Mouse (Mus musculus): ENCODE measurements around the gene Notum.
"Not testable (repeated sequence)": the region's sequence is repeated elsewhere in the genome, so short reads cannot be mapped to it uniquely, and the experiment has no call there.

The Notum gene

DNA sequence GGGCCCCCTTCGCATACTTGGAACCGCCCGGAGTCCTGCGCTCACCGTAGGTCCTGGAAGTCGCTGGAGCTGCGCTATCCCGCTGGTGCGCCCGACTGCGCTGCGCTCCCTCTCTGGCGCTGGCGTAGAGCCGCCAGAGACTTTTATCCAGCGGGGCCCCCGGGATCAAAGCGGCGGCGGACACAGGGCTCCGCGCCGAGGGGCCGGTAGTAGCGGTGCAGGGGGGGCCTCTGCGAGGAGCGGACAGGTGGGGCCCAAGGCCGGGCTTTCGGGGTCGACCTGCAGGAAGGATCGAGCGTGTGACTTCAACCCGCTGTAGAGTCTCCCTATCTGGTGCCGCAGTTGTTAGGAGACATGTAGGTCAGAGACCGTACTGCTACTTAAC is at the start of gene Notum:
Notum (minus strand) TSS at position 100 of the 385 bp plus-strand sequence.
- DNase-seq (ENCODE audit: low spot score), result no peak

DNA sequence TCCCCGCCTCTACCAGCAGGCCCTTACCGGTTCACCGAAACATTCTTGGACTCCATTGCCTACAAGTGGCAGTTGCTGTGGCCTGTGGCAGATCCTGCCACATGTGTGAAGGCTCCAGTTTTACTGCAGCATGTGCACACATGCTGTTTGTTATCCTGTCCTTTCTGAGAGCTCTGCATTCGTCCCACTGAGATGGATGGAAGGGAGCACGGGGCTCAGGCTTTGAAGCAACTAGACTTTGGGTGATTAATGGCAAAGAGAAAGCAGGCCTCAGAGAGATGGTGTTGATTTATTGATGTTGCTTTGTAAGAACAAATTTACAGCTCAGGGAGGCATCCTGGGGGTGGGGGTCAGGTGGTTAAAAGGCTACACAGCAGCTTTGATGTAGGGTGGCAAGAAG is 49.7 kb upstream of the Notum start:
- DNase-seq (ENCODE audit: low spot score), result no peak

DNA sequence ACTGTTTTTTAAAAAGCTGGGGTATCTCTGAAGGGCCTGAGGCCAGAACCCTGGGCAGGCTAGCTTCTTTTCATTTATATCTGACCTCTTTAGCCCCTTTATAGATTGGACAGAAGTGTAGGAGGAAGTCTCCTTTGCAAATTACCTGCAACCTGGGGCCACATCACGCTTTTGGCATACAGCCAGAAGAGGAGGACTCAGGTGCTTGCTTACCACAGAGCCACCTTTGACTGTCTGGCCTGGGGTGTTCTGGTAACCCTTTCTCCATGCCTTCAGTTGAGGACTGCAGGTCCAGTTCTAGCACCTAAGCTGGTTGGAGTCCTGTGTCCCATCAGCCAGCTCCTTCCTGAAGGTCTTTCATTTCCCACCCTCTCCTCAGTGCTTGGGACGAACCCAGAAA is 48.6 kb upstream of the Notum start:
- no peak for DNase-seq (ENCODE audit: low spot score)

DNA sequence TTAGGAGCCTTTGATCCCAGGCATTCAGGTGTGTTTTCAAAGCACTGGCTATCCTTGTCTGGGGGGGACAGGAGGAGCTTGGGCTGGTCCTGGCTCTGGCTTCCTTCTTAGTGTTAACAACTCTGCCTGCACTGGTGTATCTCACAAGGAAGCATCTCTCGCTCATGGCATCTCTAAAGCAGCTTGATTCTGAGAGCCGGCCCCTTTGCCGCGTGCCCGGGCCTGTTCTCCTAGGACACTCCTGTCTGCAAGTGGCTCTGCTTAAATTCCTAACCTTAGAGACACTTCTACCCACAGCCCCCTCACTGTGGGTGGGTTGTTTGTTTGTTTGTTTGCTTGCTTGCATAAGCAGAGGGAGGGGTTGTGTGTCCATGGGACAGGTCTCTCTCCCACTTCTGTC is 47.0 kb upstream of the Notum start:
- no peak for DNase-seq (ENCODE audit: low spot score)

DNA sequence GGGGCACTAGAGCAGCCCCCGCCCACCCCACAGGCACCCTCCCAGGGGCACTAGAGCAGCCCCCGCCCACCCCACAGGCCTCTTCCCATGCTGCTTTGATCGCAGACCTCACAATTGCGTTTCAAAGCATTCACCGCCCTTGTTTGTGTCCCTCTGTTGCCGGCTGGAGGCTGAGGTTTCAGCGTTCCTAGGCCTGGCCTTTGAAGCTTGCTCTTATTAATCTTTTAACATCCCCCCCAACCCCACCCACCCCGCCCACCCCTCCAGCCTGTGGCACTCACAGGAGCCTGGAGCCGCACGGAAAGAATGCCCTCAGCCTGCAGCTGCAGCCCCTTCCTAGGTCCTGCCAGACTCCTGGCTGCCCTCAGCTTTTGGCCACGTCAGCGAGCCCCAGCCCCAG is 46.2 kb upstream of the Notum start:
- DNase-seq (ENCODE audit: low spot score), result no peak

DNA sequence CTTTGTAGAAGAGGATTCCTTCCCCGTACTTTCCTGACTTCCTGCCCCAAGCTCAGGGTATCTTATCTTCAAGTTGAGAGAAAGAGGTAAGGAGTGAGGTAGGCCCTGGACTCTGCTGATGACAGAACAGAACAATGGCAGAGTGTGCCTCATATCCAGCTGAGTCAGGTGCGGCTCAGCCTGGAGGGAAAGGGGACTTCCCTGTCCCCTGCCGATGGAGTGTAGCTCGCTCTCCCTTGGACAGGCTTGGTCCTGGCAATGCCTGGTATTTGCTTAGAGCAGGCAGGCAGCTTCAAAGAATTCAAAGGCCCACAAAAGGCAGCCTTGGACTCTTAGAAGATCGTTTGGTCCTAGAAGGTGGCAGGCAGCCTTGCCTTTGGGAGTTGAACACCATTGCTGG is 45.1 kb upstream of the Notum start:
- no peak for DNase-seq (ENCODE audit: low spot score)

DNA sequence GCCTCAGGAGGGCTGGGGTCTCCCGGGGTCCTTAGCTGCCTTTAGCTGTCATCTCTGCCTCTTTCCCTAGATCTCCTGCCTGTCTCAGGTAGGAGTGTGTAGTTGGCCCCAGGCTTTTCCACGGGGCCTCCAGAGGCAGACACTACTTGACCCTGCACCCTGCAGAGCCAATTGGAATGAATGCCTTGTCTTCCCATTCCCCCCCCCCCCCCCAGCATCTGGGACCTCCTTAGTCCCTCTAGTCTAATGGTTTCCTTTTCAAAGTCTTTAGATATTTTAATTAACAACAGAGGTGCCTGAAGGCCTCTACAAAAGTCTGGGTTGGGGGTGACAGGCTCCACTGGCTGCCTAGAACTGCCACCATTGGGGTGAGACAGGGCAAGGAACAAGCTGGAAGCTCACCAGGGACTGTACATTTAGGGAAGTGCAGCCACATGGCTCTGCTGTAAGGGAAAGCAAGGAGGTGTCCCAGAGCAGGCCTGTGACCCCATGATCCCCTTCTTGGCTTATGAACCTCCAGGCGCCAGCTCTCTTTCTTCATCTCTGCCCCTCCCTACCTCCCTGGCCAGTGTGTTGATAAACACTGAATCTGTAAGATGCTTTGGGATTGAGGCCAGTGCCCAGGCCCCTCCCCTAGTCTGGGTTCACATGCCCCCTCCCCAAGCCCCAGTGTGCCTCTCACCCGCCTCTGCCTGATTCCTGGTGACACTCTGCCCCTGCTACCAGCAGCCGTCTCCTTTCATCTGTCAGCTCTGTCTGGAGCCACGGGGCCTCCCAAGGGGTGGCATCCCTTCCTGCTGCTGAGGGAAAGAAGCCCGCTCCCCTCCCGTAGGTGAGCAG is 43.7 kb upstream of the Notum start:
- DNase-seq (ENCODE audit: low spot score), result no peak

DNA sequence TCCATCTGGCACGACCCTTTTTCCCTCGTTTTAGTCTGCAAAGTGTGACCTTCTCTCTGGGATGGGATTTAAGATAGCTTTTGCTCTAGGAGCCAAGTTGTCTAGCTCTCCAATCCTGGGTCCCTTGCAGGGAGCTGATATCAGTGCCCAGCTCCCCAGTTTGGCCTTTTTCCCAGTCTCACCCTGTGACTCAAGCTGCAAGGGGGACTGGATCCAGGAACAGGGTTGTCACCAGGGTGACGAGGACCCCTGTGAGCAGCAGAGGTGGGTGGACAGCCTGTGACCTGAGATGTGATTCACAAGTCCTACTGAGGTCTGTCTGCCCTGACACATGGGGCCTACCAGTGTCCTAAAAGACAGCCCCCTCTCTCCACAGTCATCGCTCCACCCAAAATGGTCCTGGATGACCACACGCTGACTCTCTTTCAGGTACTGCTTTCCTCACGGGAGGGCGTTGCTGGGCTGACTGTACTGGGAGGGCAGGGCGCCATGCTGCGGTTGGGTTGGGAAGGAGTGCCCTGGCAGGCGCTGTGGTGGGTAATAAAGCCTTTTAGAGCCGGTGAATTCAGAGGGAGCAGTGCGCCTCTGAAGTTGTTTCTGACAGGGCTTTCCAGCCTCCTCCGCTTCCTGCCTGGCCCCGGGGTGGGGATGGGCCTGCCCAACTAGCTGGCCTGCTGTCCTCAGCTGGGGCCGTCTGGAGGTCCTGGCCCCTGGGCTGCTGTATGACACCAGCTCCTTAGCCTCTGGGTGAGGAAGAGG is 42.9 kb upstream of the Notum start:
- no peak for DNase-seq (ENCODE audit: low spot score)

DNA sequence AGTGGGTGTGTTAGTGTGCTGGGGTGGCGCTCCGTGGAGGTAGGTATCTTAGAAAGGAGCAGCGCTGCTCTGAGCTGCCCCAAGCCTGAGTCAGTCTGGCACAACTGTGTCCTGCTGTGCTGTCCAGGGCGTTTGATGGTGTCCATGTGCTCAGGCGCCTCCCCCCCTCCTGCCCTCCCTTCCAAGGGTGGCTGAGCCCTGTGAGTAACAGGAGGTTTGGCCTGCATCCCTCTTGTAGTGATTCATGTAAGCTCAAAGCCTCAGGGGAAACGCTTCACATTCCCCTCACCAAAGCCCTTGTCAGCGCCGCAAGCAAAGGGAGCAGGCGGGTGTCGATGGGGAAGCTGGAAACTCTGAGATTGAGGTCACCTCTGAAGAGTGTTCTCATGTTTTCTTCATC is 36.8 kb upstream of the Notum start:
- no peak for DNase-seq (ENCODE audit: low spot score)

DNA sequence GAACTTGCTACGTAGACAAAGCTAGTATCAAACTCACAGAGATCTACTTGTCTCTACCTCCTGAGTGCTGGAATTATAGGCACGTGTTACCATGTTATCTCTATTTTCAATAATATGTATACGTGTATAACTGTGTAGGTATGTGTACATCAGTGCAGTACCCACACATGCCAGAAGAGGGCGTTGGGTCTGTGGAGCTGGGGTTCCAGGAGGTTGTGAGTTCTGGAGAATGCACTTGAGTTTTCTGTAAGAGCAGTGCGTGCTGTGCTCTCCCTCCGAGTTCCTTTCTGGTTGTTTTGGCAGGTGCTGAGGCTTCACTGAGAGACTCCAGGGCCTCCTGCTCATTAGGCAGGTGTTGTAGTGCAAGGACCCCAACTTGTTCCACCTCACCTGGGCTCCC is 35.6 kb upstream of the Notum start:
- DNase-seq (ENCODE audit: low spot score), result no peak

DNA sequence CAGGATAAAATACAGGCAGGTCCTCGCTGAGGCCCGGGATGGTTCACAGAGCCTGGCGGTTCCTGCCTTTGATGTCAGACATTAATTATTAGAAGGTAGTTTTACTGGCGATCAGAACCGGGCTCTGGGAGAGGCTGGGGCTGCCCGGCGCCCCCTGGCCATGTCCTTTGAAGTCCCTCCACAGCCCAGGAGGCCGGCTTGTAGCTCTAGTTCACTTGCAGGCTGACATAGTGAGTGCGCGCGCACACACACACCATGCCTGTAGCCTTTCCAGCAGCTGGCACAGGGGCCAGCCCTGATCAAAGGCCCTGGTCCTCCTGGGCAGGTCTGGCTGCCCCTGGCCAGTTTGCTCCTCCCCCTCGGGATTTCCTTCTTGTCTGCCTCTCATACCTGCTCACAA is 34.7 kb upstream of the Notum start:
- DNase-seq (ENCODE audit: low spot score), result no peak

DNA sequence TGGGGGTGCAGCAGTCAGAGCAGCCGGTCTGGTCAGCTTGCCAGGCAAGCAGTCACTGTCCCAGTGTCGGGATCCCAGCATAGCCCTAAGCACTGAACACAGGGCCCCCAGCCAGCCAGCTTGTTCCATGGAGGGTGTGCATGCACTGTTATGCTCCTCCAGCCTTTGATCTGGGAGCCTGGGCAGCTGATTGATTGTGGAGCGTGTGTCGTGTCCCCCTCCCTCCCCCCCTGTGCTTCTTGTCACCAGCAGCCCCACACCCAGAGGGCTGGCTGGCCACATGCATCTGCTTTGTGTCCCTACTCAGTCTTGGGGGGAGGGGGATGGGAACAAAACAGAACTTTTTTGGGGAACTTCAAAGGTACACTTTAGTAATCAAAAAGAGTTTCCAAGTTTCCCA is 34.2 kb upstream of the Notum start:
- no peak for DNase-seq (ENCODE audit: low spot score)

DNA sequence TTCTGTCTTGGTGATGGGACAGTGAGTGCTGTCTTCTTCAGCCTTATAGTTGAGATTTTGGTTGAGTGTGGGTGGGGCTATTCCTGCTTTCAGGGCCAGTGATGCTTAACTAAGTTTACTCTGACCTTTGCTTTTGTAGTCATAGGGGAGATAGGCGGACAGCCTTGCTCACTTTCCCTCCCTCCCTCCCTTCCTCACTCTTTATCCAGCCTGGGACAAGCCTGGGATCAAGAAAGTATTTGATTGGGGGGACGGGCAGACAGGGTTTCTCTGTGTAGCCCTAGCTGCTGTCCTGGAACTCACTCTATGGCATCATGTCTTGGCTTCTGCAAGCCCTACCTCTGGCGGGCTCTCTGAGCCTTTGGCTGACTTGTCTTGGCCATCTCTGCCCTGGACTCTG is 32.5 kb upstream of the Notum start:
- DNase-seq (ENCODE audit: low spot score), result no peak

DNA sequence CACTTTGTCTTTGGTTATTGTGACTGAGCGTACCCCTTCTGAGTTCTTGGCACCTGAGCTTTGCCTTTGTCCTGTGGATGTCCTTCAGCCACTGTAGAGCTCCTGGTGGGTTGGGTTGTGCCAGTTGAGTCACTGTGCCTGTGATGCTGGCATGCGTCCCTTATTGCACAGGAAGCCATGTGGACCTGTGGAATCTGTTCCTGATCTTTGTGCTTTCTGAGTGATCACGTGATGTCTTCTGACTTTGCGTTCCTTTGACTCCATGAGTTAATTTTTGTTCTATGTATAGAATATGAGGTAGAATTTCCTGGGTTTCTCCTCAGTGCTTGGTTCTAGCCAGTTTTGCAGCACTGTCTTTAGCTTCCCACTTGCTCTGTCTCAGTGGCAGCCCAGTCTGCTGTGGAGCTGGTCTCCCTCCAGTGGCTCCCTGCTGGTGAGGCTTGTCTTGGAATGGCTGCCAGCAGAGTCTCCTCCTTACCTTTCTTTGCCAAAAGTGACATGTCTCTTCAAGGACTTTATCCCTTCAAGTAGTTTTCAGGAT is 31.6 kb upstream of the Notum start:
- DNase-seq (ENCODE audit: low spot score), result no peak

DNA sequence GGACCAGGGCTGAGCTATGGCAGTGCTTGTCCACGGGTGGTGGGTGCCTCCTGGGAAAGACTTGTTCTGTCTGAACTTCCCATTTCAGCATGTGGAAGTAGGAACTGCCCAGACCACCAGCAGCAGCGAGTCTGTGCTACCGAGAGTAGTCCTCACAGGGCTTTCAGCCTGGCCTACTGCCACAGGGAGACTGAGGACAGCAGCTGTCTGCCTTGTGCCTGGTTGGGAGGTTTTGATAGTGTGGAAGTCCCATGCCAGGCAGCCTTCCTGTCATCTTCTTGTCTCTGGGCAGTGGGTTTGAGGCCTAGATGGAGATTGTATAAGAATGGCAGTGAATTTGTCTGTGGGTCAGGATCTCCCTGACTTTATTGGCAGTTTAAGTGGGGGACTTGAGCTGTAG is 28.4 kb upstream of the Notum start:
- no peak for DNase-seq (ENCODE audit: low spot score)

DNA sequence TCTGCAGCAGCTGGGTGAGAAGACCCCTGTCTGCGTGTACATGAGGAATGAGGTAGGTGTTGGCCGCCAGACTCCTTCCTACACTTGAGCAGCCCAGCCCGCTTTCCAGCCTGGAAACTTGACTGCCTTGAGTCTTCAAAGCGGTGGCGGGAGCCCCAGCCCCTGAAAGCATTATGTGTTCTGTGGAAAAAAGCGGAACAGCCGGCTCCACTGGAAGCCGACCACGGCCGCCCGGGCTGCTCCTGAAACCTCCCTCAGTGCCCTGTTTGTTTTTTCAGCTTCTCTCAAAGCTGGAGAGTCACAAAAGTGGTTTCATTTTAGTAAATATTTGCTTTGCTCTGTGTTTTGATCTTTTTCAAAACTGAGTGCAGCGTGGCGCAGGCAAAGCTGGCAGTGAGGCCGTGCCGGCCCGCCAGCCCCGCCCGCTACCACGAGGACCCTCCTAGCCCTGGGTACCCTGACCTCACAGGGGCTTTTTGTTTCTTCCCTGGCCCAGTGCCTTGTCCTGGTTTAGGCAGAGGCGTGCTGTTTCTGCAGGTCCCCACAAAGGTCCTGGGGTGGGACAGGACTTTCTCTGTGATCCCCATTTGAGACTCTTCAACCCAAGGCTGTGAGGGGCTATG is 25.8 kb upstream of the Notum start:
- no peak for DNase-seq (ENCODE audit: low spot score)

DNA sequence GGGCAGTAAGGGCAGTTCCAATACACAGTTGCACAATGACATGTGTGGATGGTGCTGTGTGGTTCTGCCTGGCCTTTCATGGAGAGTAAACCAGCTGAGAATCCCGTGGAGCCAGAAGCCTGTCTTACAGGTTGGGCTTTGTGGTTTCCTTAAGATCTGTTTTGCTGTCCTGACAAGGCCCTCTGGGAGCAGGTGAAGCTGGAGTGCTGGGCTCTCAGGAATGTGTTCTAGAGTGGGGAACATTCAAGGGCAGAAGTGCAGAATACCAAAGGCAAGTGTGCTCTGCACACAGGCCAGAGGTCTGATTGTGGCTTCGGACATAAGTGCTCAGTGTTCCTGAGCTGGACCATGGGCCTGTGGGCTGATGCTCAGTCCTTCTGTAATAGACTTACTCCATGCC is 23.7 kb upstream of the Notum start:
- no peak for DNase-seq (ENCODE audit: low spot score)

DNA sequence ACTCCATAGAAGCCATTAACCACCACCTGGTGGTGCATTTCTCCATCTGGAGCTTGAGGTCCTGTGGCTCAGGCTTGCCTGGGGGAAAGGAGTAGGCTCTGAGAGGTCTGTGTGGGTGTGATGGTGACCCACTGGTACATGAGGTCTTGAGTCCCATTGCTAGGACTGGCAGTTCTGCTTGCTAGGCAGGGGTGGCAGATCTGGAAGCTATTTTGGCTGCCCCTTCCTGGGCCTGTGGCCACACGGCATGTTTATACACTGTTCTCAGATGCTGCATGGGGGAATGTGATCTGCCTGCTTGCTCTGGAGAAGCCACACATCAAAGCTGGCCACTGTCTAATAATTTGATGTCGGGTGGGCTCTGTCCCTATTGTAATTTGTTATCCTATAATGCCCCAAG is 23.1 kb upstream of the Notum start:
- DNase-seq (ENCODE audit: low spot score), result no peak

DNA sequence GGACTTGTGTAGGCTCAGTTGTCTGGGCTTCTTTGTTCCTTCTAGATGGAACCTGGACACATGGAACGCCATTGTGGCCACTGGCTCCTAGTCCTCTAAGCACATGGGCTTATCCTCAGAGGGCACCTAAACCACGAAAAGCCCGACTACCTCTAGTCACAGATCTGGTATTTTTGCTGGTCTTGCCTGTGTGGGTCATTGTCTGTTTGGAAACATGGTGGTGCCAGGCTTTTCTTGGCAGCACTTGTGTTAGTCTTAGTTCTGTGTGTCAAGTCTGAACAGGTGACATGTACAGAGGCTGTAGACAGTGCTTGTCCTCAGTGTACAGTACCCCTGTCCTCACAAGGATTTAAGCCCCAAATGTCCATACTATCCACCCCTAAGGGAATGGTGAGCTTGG is 22.6 kb upstream of the Notum start:
- no peak for DNase-seq (ENCODE audit: low spot score)

DNA sequence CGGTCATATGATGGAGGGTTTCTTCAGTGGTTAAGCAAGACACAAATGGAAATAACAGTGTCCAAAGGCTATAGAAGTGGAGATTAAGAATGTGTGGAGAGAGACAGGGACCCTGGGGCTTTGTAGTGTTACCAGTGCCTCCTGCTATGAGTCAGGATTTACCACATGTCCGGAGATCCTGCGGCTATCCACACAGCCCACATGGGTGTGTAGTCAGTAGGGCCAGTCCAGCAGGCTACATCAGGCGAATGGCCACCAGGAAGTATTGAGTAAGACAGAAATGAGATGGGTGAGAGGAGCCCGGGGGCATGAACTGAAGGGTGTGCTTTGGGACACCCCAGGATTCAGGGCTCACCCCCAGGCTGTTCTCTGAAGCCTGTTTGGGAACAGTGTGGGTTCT is 21.7 kb upstream of the Notum start:
- DNase-seq (ENCODE audit: low spot score), result no peak

DNA sequence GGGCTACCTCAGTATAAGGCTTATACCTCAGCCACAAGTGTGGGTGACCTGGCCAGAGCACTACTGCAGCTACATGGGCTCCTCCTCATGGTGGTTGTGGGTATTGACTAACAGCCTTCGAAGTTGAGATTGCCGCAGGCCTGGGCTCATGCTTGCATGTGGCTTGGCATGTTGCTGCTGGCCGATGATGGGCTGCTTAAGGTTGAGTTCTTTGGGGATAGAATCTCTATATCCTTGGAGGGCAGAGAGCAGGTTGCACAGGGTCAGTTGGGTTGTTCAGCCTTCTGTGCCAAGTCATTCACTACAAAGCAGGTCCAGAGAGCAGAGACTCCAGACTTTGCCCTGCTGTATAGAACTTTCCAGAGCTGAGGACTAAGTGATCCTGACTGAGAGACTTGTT is 18.9 kb upstream of the Notum start:
- no peak for DNase-seq (ENCODE audit: low spot score)

DNA sequence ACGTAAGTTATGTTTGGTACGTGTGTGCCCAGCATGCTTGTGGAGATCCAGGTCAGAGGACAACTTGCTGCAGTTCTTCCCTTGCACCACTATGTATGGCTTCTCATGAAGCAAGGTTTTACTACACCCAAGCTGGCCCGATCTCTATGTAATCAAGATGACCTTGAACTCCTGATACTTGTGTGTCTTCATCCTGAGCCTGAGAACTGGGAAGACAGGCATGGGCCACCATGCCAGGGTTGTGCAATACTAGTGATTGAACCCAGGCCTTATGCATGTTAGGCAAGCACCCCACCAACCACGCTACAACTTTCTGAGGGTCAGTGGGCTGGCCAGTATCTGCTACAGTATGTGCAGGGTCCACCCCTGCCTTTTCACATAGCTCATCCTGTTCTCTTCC is 16.0 kb upstream of the Notum start:
- no peak for DNase-seq (ENCODE audit: low spot score)

DNA sequence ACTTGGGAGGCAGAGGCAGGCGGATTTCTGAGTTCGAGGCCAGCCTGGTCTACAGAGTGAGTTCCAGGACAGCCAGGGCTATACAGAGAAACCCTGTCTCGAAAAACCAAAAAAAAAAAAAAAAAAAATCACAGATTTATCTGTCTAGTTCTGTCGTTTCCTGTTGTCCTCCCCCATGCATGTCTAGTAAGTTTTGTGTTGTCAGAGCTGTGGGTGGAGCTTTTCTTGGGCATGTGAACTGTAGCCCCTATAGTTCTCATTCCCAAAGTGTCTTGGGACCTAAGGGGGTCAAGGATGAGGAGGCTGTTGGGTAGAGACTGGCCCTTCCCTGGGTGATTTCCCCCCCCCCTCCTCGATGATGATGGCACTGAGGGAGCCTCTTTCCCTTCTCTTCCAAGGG is 14.9 kb upstream of the Notum start:
- not testable (repeated sequence) for DNase-seq (ENCODE audit: low spot score)

Measured in yolk sac, embryonic 10.5 days (tissue).